Mouse (Mus musculus) midbrain, embryonic 13.5 days (tissue): ENCODE measurements at regions not wholly inside any gene's neighbourhood (a gene's known extent, or its start where the extent isn't known, plus 50 kb on each side); places are given as distances from the start of the nearest gene placed in this dataset.
A peak's percentile ranks its signal among the peaks of the same experiment; 100 is the strongest.

Experiments used
- ATAC-seq: fragments of 200-750 bp; cut with Nextera tagmentation; 2 replicates; pipeline ENCODE4 v1.8.0; 2017; ENCODE audit warnings: mild to moderate bottlenecking, moderate TSS enrichment, moderate library complexity
- H3K27ac ChIP-seq: fragments of 300-500 bp; sonication (generic); 2 replicates; pipeline ENCODE4 v1.5.1; 2015; ENCODE audit warnings: inconsistent platforms, mild to moderate bottlenecking, moderate library complexity
- H3K27me3 ChIP-seq: fragments of 300-500 bp; sonication (generic); 2 replicates; pipeline ENCODE4 v1.6.1; 2015; ENCODE audit warnings: mild to moderate bottlenecking, inconsistent platforms
- H3K36me3 ChIP-seq: fragments of 300-500 bp; sonication (generic); 2 replicates; pipeline ENCODE4 v1.6.1; 2015; ENCODE audit warnings: mild to moderate bottlenecking, inconsistent platforms
- H3K4me1 ChIP-seq: fragments of 300-500 bp; sonication (generic); replicated peaks from 2 replicates; pipeline ENCODE4 v1.6.1; 2015; ENCODE audit warnings: inconsistent platforms
- H3K4me2 ChIP-seq: fragments of 300-500 bp; sonication (generic); replicated peaks from 2 replicates; pipeline ENCODE4 v1.6.1; 2015; ENCODE audit warnings: moderate library complexity, mild to moderate bottlenecking, inconsistent platforms
- H3K4me3 ChIP-seq: fragments of 300-500 bp; sonication (generic); replicated peaks from 2 replicates; pipeline ENCODE4 v1.5.1; 2015; ENCODE audit warnings: mild to moderate bottlenecking, inconsistent platforms
- H3K9ac ChIP-seq: fragments of 300-500 bp; sonication (generic); replicated peaks from 2 replicates; pipeline ENCODE4 v1.6.1; 2015; ENCODE audit warnings: mild to moderate bottlenecking, inconsistent platforms
- H3K9me3 ChIP-seq: fragments of 300-500 bp; sonication (generic); 2 replicates; pipeline ENCODE4 v1.6.1; 2016; ENCODE audit warnings: mild to moderate bottlenecking, inconsistent platforms
- WGBS: fragments of 180-500 bp; shearing (Covaris S2); methylation state at CpG from one replicate; pipeline ENCODE4 v1.1.7; 2015; 5-methylcytosine and 5-hydroxymethylcytosine counted together

GRCm38 (mm10) chr8:44805179-44805815, 129.9 kb upstream of the Fat1 start:
- no peak for ATAC-seq
- H3K27me3 ChIP-seq = no peaks in the 10 kb centered on the region
- no peak overlapping the region for H3K4me2 ChIP-seq
- H3K4me1 ChIP-seq = no peaks in the 10 kb centered on the region
- H3K4me3 ChIP-seq = no peak overlapping the region
- no peaks in the 10 kb centered on the region for H3K9me3 ChIP-seq
- no peak overlapping the region for H3K27ac ChIP-seq
- 72% methylated on average over 11 of the region's 11 CpGs for WGBS
- H3K36me3 ChIP-seq = no peaks in the 10 kb centered on the region
- H3K9ac ChIP-seq = no peak overlapping the region

- ATAC-seq = no peak
- WGBS = 73% methylated on average over 4 of the region's 4 CpGs
- H3K36me3 ChIP-seq = no peaks in the 10 kb centered on the region
Observed at GRCm38 (mm10) chr8:44812360-44812759, 122.9 kb upstream of the Fat1 start.

GRCm38 (mm10) chr8:44817532-44818157, 117.6 kb upstream of the Fat1 start:
- no peak for ATAC-seq
- Histone ChIP-seq H3K27ac (no peak overlapping the region), H3K9ac (no peak overlapping the region), H3K4me2 (no peak overlapping the region), H3K9me3 (no peaks in the 10 kb centered on the region), H3K27me3 (no peaks in the 10 kb centered on the region), H3K4me1 (no peaks in the 10 kb centered on the region), H3K4me3 (no peak overlapping the region), H3K36me3 (no peaks in the 10 kb centered on the region)
- WGBS = 84% methylated on average over 13 of the region's 13 CpGs

More at GRCm38 (mm10) chr8:44812360-44812759, 122.9 kb upstream of the Fat1 start:
- H3K9me3 ChIP-seq = no peaks in the 10 kb centered on the region
- H3K4me2 ChIP-seq = no peak overlapping the region
- no peak overlapping the region for H3K4me3 ChIP-seq
- no peak overlapping the region for H3K9ac ChIP-seq
- H3K27ac ChIP-seq = no peak overlapping the region
- no peaks in the 10 kb centered on the region for H3K4me1 ChIP-seq
- H3K27me3 ChIP-seq = no peaks in the 10 kb centered on the region

GRCm38 (mm10) chr8:44819270-44819669, 116.0 kb upstream of the Fat1 start:
- 93% methylated on average over 3 of the region's 3 CpGs for WGBS
- ATAC-seq = no peak
- Histone ChIP-seq H3K4me2 (no peak overlapping the region), H3K36me3 (no peaks in the 10 kb centered on the region), H3K27me3 (no peaks in the 10 kb centered on the region), H3K27ac (no peak overlapping the region), H3K9me3 (peaks cover 6% of the 10 kb centered on the region; the same call in 1 of the 2 replicates), H3K4me1 (no peaks in the 10 kb centered on the region), H3K4me3 (no peak overlapping the region), H3K9ac (no peak overlapping the region)

- Histone ChIP-seq H3K27ac (no peak overlapping the region), H3K4me1 (no peaks in the 10 kb centered on the region), H3K27me3 (no peaks in the 10 kb centered on the region), H3K4me3 (no peak overlapping the region), H3K36me3 (no peaks in the 10 kb centered on the region), H3K4me2 (no peak overlapping the region), H3K9ac (no peak overlapping the region), H3K9me3 (peaks cover 6% of the 10 kb centered on the region; the same call in 1 of the 2 replicates)
- no peak for ATAC-seq
- 89% methylated on average over 7 of the region's 7 CpGs for WGBS
Observed at GRCm38 (mm10) chr8:44819691-44820090, 115.6 kb upstream of the Fat1 start.

GRCm38 (mm10) chr8:44825183-44825757, 110.0 kb upstream of the Fat1 start:
- Histone ChIP-seq H3K9me3 (peaks cover 6% of the 10 kb centered on the region; the same call in 1 of the 2 replicates), H3K27ac (no peak overlapping the region), H3K36me3 (no peaks in the 10 kb centered on the region), H3K4me3 (no peak overlapping the region), H3K9ac (no peak overlapping the region), H3K27me3 (0 out of 2 replicates have a peak, but pooled peaks cover 2% of the 10 kb centered on the region), H3K4me1 (peaks cover 9% of the 10 kb centered on the region), H3K4me2 (no peak overlapping the region)
- ATAC-seq = no peak
- 91% methylated on average over 6 of the region's 6 CpGs for WGBS

GRCm38 (mm10) chr8:44826936-44827335, 108.3 kb upstream of the Fat1 start:
- Histone ChIP-seq H3K4me3 (no peak overlapping the region), H3K4me1 (peaks cover 9% of the 10 kb centered on the region), H3K27me3 (0 out of 2 replicates have a peak, but pooled peaks cover 2% of the 10 kb centered on the region), H3K36me3 (no peaks in the 10 kb centered on the region), H3K9me3 (peaks cover 6% of the 10 kb centered on the region; the same call in 1 of the 2 replicates), H3K27ac (no peak overlapping the region), H3K4me2 (peak overlapping the region; percentile 27), H3K9ac (no peak overlapping the region)
- ATAC-seq = peak; percentile 88
- 12% methylated on average over 13 of the region's 13 CpGs for WGBS

GRCm38 (mm10) chr8:44828026-44828425, 107.2 kb upstream of the Fat1 start:
- H3K4me1 ChIP-seq = peaks cover 9% of the 10 kb centered on the region
- 86% methylated on average over 3 of the region's 3 CpGs for WGBS
- no peak overlapping the region for H3K4me2 ChIP-seq
- H3K4me3 ChIP-seq = no peak overlapping the region
- no peak overlapping the region for H3K9ac ChIP-seq
- no peak for ATAC-seq
- H3K36me3 ChIP-seq = no peaks in the 10 kb centered on the region
- H3K9me3 ChIP-seq = peaks cover 5% of the 10 kb centered on the region; the same call in 1 of the 2 replicates
- no peak overlapping the region for H3K27ac ChIP-seq
- H3K27me3 ChIP-seq = 0 out of 2 replicates have a peak, but pooled peaks cover 2% of the 10 kb centered on the region

- 0 out of 2 replicates have a peak, but pooled peaks cover 8% of the 10 kb centered on the region for H3K4me1 ChIP-seq
- H3K36me3 ChIP-seq = no peaks in the 10 kb centered on the region
- WGBS = 48% methylated on average over 5 of the region's 8 CpGs
- no peak overlapping the region for H3K27ac ChIP-seq
- no peak overlapping the region for H3K4me2 ChIP-seq
- H3K4me3 ChIP-seq = no peak overlapping the region
- no peaks in the 10 kb centered on the region for H3K27me3 ChIP-seq
- H3K9ac ChIP-seq = no peak overlapping the region
- ATAC-seq = no peak
- H3K9me3 ChIP-seq = no peaks in the 10 kb centered on the region
Observed at GRCm38 (mm10) chr8:44838431-44838830, 96.8 kb upstream of the Fat1 start.

GRCm38 (mm10) chr8:44839504-44840209, 95.6 kb upstream of the Fat1 start:
- no peaks in the 10 kb centered on the region for H3K27me3 ChIP-seq
- no peak for ATAC-seq
- 76% methylated on average over 13 of the region's 13 CpGs for WGBS
- H3K4me3 ChIP-seq = no peak overlapping the region
- H3K27ac ChIP-seq = no peak overlapping the region
- H3K36me3 ChIP-seq = no peaks in the 10 kb centered on the region
- H3K4me2 ChIP-seq = no peak overlapping the region
- H3K9ac ChIP-seq = no peak overlapping the region
- no peaks in the 10 kb centered on the region for H3K9me3 ChIP-seq
- H3K4me1 ChIP-seq = 0 out of 2 replicates have a peak, but pooled peaks cover 8% of the 10 kb centered on the region

GRCm38 (mm10) chr8:44840646-44841045, 94.6 kb upstream of the Fat1 start:
- ATAC-seq = no peak
- Histone ChIP-seq H3K4me2 (no peak overlapping the region), H3K27me3 (no peaks in the 10 kb centered on the region), H3K27ac (no peak overlapping the region), H3K9ac (no peak overlapping the region), H3K4me3 (no peak overlapping the region), H3K9me3 (no peaks in the 10 kb centered on the region), H3K4me1 (0 out of 2 replicates have a peak, but pooled peaks cover 8% of the 10 kb centered on the region), H3K36me3 (no peaks in the 10 kb centered on the region)
- WGBS = 40% methylated on average over 3 of the region's 3 CpGs

- Histone ChIP-seq H3K36me3 (no peaks in the 10 kb centered on the region), H3K4me2 (no peak overlapping the region), H3K27ac (no peak overlapping the region), H3K9ac (no peak overlapping the region), H3K9me3 (no peaks in the 10 kb centered on the region), H3K27me3 (no peaks in the 10 kb centered on the region), H3K4me3 (no peak overlapping the region), H3K4me1 (0 out of 2 replicates have a peak, but pooled peaks cover 8% of the 10 kb centered on the region)
- ATAC-seq = no peak
- 94% methylated on average over 1 of the region's 1 CpGs for WGBS
Observed at GRCm38 (mm10) chr8:44844362-44844761, 90.9 kb upstream of the Fat1 start.
